In the genomic region with DNA sequence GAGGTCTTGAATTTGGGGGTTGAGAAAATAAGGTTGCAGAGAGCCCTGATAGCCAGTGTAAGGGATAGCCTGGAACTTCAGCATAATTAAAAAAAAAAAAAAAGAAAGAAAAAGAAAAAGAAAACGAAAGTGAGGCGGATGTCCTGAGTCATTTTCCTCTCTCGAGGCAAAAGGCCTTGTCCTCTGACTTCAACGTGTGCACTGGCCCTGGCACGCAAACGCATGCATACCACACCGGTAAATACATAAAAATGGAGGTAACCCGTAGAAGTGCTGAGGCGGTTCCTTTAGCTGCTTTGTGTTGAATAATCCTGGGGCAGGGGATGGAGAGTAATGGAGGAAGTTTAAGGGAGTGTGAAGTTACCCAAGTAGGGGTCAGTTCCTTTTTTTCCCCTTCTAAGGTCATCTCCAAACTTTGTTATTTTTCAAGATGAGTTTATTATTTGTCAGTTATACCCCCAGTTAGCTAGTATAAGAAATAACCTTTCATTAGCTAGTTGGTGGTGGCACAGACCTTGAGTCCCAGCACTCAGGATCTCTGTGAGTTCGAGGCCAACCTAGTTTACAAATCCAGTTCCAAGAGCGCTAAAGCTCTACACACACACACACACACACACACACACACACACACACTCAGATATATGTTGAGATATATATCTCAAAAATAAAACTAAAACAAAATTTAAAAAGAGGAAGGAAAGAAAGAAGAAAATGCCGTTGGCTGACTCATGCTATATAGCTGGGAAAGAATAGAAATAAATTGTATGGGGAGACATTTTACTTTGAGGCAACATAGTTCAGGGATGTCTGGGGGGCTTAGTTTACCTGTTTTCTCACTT, we compare ENCODE assay signal across 7 mouse cellular contexts. TPM values are rescaled to one million over a fixed set of nuclear protein-coding genes. Genes with fewer than 3 reads are reported as not detected.
DNase-seq lines count a peak whose midpoint lies in the region; ATAC-seq lines count a peak whose summit lies in the region.

No protein-coding gene starts in this region.

- peak; percentile 20 for DNase-seq in urinary bladder, postnatal 14 days (ENCODE audit: low spot score)
- DNase-seq in urinary bladder, postnatal 10 days (ENCODE audit: low spot score): no peak
- DNase-seq in thymus, postnatal 25 days: no peak
- DNase-seq in cerebellum, adult 11-12 months: no peak

- no peaks in the 10 kb centered on the region for H3K36me3 ChIP-seq in forebrain, embryonic 15.5 days
- no peaks in the 10 kb centered on the region for H3K36me3 ChIP-seq in liver, embryonic 15.5 days (replicated peaks)
- H3K36me3 ChIP-seq in stomach, embryonic 14.5 days (ENCODE audit: control insufficient read depth, insufficient read depth, low read length): no peaks in the 10 kb centered on the region

- WGBS in forebrain, embryonic 15.5 days: 44% methylated on average over 12 of the region's 12 CpGs
- WGBS in liver, embryonic 15.5 days (ENCODE audit: insufficient replicate concordance): 18% methylated on average over 12 of the region's 12 CpGs
- 41% methylated on average over 12 of the region's 12 CpGs for WGBS in stomach, embryonic 14.5 days

- ATAC-seq in forebrain, embryonic 15.5 days (replicated peaks): no peak
- ATAC-seq in liver, embryonic 15.5 days (ENCODE audit: insufficient read depth): no peak
- ATAC-seq in stomach, embryonic 14.5 days (ENCODE audit: insufficient number of reproducible peaks, insufficient read depth, low FRiP score, low read depth): no peak

- H3K4me2 ChIP-seq in forebrain, embryonic 15.5 days (replicated peaks): peak overlapping the region; percentile 55
- H3K4me2 ChIP-seq in liver, embryonic 15.5 days: peak overlapping the region; percentile 90
- peak overlapping the region; percentile 86 for H3K4me2 ChIP-seq in stomach, embryonic 14.5 days (replicated peaks; ENCODE audit: low read depth, low read length)

- H3K9me3 ChIP-seq in forebrain, embryonic 15.5 days: no peaks in the 10 kb centered on the region
- H3K9me3 ChIP-seq in liver, embryonic 15.5 days (replicated peaks): no peaks in the 10 kb centered on the region
- H3K9me3 ChIP-seq in stomach, embryonic 14.5 days (ENCODE audit: control insufficient read depth, low read depth, low read length): no peaks in the 10 kb centered on the region

- peaks cover 10% of the 10 kb centered on the region for H3K4me1 ChIP-seq in forebrain, embryonic 15.5 days
- peaks cover 16% of the 10 kb centered on the region for H3K4me1 ChIP-seq in liver, embryonic 15.5 days (replicated peaks)
- H3K4me1 ChIP-seq in stomach, embryonic 14.5 days (ENCODE audit: control insufficient read depth, insufficient read depth, low read length): peaks cover 4% of the 10 kb centered on the region; the same call in 1 of the 2 replicates

- H3K4me3 ChIP-seq in forebrain, embryonic 15.5 days: peak overlapping the region; percentile 37
- H3K4me3 ChIP-seq in liver, embryonic 15.5 days (replicated peaks): peak overlapping the region; percentile 63
- H3K4me3 ChIP-seq in stomach, embryonic 14.5 days (ENCODE audit: low read depth, low read length): 0 out of 2 replicates have a peak overlapping the region, but pooled peaks have one; percentile 42

- peaks cover 12% of the 10 kb centered on the region; the same call in 1 of the 2 replicates for H3K27me3 ChIP-seq in forebrain, embryonic 15.5 days
- H3K27me3 ChIP-seq in liver, embryonic 15.5 days: peaks cover 15% of the 10 kb centered on the region
- no peaks in the 10 kb centered on the region for H3K27me3 ChIP-seq in stomach, embryonic 14.5 days (ENCODE audit: control insufficient read depth, insufficient read depth, low read length)

- H3K27ac ChIP-seq in forebrain, embryonic 15.5 days (replicated peaks): no peak overlapping the region
- H3K27ac ChIP-seq in liver, embryonic 15.5 days (replicated peaks): no peak overlapping the region
- no peak overlapping the region for H3K27ac ChIP-seq in stomach, embryonic 14.5 days (ENCODE audit: low read length)

- H3K9ac ChIP-seq in forebrain, embryonic 15.5 days (replicated peaks): no peak overlapping the region
- peak overlapping the region; percentile 42; the same call in 1 of the 2 replicates for H3K9ac ChIP-seq in liver, embryonic 15.5 days
- H3K9ac ChIP-seq in stomach, embryonic 14.5 days (replicated peaks; ENCODE audit: low read depth, low read length): no peak overlapping the region

RNA-seq across cellular contexts. Expression of gene Mlkl, which starts 0.6 kb away (rescaled TPM):
- polyA plus RNA-seq in forebrain, embryonic 15.5 days (2015; fragmentation: Nextera tagmentation; extraction: Ambion mirVana): 0.33 and 0.56 TPM in 2 replicates
- 3.3 and 3.7 TPM in 2 replicates for polyA plus RNA-seq in liver, embryonic 15.5 days (2015; fragmentation: Nextera tagmentation; extraction: Ambion mirVana)
- polyA plus RNA-seq in stomach, embryonic 14.5 days (2014; fragmentation: Nextera tagmentation; extraction: Ambion mirVana): 0.74 and 1.8 TPM in 2 replicates

RNA-seq across cellular contexts. Expression of gene Rfwd3, which starts 38.6 kb away (rescaled TPM):
- polyA plus RNA-seq in forebrain, embryonic 15.5 days (2015; fragmentation: Nextera tagmentation; extraction: Ambion mirVana): 34.3 and 34.9 TPM in 2 replicates
- polyA plus RNA-seq in liver, embryonic 15.5 days (2015; fragmentation: Nextera tagmentation; extraction: Ambion mirVana): 44.9 and 46.4 TPM in 2 replicates
- 54.7 and 55.8 TPM in 2 replicates for polyA plus RNA-seq in stomach, embryonic 14.5 days (2014; fragmentation: Nextera tagmentation; extraction: Ambion mirVana)

RNA-seq across cellular contexts. Expression of gene Fa2h, which starts 55.0 kb away (rescaled TPM):
- polyA plus RNA-seq in forebrain, embryonic 15.5 days (2015; fragmentation: Nextera tagmentation; extraction: Ambion mirVana): not detected in 2 replicates
- 0.06 TPM in 1 of 2 replicates, not detected in the other for polyA plus RNA-seq in liver, embryonic 15.5 days (2015; fragmentation: Nextera tagmentation; extraction: Ambion mirVana)
- polyA plus RNA-seq in stomach, embryonic 14.5 days (2014; fragmentation: Nextera tagmentation; extraction: Ambion mirVana): 4.9 and 5.8 TPM in 2 replicates
